Mouse (Mus musculus): ENCODE results near the gene Rnft2. TPM values are rescaled to one million over a fixed set of nuclear protein-coding genes. Genes with fewer than 3 reads are reported as not detected.

Rnft2 gene
- total RNA-seq, 2 experiments from 2014 or later: 9.3 to 9.9 TPM

DNA sequence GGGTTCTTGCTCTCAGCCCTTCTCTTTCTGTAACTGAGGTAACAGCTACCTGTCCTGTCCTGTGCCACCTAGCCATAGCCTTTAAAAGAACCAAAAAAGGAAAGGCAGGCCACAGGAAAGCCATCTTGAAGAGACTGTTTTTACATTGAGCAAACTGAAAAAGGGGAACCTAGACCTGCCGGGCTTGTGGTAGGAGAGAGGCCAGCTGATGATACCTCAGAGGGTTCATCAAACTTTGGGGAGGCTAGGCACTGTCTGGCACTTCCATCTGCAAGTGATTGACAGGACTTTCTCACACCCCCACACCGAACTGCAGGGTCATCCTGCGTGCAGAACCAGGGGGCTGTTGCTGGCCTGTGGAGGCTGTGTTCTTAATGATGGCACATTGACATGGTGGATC is 8.6 kb upstream of the Rnft2 start:
- DNase-seq (ENCODE audit: low spot score in 2 of 2): no peak

DNA sequence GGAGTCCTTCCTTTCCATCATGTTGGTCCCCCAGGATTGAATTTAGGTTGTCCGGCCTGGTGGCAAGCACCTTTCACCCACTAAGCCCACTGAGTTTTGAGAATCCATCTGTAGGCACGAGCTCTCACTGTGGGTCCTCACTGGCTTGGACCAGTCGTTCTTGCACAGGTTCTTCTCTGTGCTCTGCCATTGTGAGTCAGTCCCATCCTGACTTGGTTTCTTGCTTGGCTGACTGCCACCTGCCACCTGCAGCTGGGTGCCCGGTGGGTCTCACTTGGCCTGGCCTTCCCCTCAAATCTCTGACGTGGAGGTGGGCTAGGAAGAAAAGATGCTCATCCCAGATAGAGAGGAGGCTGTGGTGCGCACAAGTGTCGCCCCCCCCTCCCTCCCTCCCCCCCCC is 6.1 kb upstream of the Rnft2 start:
- no peak for DNase-seq (ENCODE audit: low spot score in 2 of 2)

DNA sequence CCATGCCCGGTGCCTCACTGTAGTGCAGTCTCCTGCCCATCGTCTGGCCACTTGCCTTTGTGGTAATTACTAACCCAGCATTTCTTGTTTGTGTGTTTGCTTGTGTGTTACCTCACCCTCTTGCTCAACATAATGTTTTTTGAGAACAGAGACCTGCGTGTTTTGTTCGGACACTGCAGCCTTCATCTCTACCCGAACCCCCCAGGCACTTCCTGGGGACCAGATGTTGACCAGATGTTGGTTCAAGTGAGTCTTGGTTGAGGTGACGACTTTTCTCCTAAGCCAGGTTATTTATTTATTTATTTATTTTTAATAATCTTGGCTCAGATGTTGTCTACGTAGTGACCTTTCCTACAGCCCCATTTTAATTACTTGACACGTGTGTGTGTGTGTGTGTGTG is 2.5 kb upstream of the Rnft2 start:
- no peak for DNase-seq (ENCODE audit: low spot score in 2 of 2)

DNA sequence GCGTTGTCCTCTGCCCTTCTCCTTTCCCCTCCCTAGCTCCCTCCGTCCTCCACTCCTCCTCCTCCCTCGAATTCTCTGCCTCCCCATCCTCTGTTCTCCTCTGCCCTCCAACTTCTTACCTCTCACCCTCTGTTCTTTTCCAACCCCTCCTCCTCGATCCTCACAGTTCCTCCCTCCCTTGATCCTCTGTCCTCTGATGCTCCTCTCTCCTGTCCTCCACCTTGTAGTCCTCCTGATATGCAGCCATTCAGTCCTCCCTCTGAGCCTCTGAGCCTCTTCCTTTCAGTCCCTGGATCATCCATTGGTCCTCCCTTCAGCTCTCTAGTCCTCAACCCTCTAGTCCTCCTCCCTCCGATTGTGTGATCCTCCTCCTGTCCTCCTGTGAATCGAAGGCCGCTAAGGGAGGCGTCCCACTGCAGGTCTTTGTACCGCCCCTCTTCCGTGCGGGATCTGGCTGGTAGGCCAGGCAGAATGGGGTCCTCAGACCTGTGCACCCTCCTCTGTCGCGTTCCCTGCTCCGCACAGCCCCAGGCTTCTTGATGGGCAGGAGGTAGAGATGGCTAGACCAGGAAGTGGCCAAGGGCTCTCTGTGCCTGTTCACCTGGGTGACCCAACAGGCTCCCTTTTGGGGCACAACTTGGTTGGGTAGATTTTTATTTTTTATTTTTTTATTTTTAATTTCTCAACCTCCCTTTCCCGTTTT is 841 bp upstream of the Rnft2 start:
- DNase-seq (ENCODE audit: low spot score in 2 of 2): no peak

DNA sequence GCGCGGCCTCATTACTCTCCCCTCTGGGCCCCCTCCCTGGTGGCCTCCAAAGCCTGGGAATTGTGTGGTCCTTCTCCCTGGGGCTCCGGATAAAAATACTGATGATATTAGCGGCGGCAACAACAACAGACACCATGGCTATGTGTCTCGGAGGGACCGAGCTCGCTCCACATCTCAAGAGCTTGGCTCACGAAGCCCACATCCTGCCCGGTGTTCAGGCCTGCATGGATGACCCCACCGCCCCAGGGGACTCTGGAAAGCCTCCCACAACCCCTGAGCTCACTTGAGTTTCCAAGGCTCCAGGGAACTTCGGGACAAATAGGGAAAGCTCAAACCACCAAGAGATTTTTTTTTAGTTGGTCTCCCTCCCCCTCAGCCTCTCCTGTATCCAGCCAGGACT is 5.2 kb downstream of the Rnft2 start:
- no peak for DNase-seq (ENCODE audit: low spot score in 2 of 2)

DNA sequence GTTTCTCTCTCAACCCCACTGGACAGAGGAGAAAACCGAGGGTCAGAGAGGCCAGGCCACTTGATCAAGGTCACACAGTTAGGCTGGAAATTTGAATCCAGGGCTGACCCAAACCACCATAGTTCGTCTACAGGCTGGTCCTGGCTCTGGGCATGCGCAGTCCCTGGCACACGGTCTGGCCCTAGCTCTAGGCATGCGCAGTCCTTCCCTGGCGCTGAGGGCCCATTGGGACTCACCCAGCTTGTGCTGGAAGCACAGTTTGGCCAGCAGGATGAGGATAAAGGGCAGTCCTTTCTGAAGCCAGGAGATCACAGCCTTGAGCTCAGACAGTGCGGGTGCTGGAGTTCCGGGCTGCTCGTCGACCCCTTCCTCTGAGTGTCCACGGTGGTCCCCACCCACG is 8.0 kb downstream of the Rnft2 start:
- DNase-seq (ENCODE audit: low spot score in 2 of 2): no peak

DNA sequence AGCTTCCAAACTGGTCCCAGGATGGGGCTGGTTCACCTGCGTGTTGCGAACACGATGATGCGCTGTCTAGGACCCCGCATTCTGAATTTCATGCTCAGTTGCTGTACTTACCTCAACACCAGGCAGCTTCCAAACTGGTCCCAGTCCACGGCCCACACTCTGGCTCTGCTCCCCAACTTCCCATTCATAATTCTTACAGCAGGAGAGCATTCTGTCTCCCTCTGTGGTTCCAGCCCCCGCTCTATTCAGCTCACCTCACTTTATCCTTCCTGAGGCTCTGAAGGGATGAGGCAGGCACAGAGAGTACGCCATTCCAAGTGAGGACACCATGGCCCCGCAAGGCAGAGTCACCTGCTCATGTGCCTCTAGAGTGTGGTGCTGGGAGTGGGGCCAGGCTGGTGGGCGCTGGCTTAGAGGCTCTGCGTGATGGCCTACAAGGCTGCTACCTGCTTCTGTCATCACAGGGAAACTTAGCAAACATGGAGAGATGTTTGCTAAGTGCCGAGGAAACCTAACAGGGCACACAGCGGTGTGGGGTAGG is 14.8 kb downstream of the Rnft2 start:
- DNase-seq (ENCODE audit: low spot score in 2 of 2): no peak

DNA sequence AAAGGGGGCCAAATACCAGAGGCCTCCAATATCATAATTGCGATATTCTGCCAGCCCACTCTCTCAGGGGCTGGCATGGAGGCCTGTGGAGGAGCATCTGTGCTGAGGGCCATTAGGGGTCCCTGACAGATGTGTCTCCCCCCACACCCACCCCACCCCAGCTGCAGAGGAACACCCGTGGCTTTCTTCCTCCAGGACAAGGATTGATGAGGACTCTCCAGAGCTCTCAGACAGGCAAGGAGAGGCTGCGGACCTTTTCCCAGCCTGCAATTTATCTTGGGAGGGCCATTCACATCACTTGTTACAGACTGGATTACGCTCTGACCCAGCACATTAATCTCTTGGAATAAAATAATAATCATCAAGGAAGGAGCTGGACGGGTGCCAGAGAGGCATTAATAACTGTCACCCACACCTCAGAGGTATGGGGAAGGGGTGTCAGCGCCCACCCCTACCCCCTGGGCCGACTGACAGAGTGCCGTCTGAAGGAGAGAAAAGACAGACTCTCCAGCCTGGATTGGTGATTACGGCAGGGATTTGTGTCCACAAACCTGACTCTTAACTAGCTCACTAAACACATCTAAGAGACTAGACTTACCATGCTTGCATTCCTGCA is 21.7 kb downstream of the Rnft2 start:
- DNase-seq (ENCODE audit: low spot score in 2 of 2): no peak

DNA sequence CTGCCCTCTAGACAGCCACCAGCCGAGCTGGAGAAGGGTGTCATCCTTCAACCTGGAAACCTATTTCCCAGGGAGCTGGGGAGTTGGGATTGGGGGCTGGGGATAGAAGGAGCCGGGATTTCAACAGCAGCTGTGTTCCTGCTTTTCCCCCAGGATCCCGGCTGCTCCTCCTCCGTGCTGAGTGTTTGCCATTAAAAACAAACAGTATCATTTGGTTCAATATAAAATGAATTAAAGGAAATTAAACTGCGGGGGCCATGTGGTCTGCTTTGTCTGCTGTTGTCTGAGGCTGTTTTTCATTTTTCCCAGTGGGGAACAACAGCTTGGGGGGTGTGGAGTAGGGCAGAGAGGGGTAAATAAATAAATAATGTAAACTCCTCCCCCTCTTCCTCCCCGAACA is 27.5 kb downstream of the Rnft2 start:
- no peak for DNase-seq (ENCODE audit: low spot score in 2 of 2)

DNA sequence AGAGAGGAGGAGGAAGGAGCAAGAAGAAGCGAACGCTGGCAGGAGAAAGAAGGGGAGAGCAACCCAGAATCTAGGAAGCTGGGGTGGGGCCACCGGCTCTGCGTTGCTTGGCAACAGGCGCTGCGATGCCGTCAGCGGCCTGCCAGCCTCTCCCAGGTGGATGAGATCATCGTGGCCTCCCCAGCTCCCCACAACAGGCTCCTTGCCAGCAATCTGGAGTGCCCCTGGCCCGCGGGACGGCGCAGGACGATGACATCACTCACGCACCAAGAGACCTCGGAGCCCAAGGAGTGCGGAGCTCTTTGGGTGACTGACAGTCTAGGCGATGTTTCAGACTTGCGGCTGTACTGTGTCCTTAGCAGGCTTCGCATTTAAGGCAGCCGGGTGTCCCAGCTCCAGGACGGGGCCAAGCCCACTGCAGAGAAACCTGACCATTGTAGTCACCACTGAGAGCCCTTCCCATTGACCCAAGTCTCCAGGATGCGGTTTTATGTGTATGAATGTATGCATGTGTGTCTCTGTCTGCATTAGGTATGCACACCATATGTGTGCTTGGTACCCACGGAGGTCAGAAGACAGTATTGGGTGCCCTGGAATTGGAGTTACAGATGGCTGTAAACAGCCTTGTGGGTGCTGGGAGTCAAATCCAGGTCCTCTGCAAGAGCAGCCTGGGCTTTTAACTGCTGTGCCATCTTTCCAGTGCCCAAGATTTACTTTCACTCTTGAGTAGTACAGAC is 30.3 kb downstream of the Rnft2 start:
- DNase-seq (ENCODE audit: low spot score in 2 of 2): peak; percentile 40 to 57

DNA sequence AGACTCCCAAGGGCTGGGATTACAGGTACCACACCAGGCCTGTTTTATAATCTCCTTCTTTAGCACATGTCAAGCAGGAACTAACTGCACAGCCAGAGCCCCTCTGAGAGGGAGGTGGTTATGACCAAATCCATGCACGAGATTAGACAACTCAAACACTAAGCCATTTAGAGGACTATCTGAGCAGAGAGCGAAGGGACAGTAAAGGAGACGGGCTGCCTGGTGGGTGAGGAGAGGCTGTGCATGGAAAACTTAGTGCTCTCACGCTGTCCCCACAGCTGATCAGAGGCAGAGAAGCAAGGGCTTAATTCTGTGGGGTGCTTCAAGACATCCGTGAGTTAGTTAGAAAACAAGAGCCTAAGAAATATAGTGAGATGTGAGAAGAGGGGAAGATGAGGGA is 30.9 kb downstream of the Rnft2 start:
- no peak for DNase-seq (ENCODE audit: low spot score in 2 of 2)

DNA sequence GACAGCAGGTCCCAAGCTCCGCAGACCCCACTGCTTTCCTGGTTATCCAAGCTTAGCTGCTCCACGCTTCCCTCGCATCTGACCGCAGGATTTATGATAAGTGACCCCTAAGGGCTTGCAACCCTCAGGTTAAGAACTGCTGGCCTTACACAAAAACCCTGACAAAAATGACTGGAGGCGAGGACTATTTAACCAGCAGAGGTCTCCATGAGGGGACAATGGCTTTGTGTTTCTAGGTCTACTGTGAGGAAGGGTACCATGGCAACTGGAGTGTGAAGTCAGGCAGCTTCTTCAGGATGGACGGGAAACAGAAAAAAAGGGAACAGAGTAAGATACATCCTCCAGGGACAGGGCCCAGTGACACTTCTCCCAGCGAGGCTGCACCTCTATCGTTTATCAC is 39.1 kb downstream of the Rnft2 start:
- no peak for DNase-seq (ENCODE audit: low spot score in 2 of 2)

DNA sequence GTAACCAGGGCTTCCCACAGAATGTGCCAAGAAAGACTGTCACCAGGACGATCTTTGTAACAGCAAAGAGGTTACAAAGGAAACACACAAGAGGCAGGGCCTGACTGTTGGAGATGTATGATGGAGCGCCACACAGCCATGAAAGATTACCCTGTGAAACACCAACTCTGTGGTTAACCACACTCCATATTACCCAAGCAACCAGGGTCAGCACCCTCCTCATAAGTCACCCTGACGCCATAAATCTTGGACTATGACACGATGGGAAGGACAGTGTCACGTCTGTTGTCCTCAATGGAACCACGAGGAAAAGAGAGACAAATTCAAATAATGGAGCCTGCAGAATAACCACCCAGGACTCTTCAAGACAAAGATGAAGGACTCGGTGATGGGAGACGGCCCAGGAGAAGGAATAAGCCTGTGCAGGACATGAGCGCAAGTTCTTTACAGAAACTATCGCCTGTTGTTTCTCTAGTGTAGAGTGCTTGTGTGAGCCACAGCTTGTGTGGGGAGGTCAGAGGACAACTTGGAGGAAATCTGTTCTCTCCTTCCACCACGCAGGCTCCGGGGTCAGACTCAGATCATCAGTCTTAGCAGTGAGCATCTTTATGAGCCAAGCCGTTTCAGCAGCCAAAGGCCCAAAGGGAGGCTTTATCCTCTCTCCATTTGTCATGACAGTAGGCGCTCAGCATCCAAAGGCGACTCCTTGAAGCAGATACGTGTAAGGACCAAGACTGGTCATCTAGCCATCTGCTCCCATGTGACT is 40.1 kb downstream of the Rnft2 start:
- no peak for DNase-seq (ENCODE audit: low spot score in 2 of 2)

DNA sequence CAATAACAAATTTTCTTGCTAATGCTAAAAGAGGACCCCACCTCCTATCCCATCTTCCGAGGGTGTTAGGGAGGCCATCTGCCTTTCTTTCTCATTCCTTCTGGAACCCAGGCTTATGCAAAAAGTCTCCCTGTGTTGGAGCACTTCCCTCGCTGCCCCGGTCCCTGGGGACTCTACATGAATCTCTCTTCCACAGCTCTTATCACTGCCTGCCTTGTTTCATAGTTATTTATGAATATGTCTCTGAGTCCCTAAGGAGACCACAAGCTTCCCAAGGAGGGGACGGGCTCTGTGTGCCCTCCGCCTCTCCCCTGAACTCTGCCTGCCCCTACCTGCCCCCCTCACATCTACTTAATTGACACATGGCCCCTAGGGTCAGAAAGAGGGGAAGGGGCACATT is 45.2 kb downstream of the Rnft2 start:
- no peak for DNase-seq (ENCODE audit: low spot score in 2 of 2)

DNA sequence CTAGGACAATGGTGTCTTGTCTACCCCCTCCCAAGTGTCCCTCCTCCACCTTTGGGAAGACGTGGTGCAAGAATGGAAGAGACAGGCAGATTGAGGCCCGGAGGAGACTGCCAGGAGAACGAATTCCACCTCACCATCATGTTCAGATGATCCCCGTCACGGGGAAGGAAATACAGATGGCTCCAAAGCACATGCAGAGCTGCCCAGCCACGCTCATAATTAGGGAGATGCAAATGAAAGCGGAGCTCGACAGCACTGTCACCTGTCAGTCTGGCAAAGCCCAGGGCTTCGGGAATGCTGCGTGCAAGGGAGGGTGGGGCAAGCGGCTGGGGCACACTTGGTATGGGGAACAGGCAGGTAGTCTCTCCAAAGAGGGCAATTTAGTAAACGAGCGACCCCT is 47.5 kb downstream of the Rnft2 start:
- no peak for DNase-seq (ENCODE audit: low spot score in 2 of 2)

DNA sequence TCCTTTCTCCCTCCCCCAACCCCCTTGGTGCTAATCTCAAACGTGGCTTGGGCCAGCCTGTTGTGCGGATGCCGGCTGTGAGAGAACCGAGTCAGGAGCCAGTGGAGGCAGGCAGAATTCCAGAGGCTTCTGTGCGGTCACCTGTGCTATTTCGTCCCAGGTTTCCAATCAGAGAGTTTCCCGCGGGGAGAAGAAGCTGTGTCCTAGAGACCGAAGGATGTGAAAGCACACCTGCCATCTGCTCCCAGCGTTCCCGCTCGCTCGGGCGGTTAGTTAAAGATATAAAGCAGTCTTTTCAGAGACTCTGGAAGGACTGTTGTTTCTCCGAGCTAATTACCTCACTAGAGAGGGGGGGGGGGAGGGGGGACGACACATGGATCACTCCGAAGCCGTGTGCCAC is 52.7 kb downstream of the Rnft2 start:
- no peak for DNase-seq (ENCODE audit: low spot score in 2 of 2)

DNA sequence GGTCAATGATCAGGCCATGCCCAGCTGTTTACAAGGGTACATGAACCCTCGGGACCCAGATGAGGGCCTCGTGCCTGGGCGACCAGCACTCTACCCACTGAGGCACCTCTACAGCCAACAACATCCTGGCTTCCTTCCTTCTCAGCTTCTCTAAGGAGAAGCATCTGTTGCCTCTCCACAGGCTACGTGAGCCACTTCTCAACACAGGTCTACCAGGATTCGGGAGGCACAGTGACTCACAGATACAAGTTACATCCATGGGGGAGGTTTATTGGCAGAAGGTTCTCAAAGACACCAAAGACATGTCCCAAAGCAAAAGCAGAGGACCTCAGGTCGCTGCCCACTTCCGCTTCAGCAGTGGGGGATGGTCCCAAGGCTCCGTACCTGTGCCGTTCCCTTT is 54.4 kb downstream of the Rnft2 start:
- DNase-seq (ENCODE audit: low spot score in 2 of 2): no peak

DNA sequence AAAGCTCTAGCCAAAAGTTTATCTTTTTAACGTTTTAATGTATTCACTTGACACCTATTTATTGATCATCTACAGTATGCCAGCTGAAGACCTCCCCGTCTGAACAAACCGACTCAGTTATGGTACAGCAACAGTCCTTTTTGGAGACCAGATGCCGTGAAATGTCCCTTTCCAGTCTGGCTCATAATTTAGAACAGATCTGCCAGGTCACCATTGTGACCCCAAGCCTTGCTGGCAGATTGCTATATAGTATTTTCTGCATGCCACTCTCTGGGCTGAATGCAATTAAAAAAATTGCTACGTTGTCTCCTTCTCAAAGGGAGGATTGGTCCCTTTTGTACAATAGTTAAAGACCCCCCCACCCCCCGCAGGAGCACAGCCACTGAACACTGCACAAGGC is 56.6 kb downstream of the Rnft2 start:
- DNase-seq (ENCODE audit: low spot score in 2 of 2): no peak

DNA sequence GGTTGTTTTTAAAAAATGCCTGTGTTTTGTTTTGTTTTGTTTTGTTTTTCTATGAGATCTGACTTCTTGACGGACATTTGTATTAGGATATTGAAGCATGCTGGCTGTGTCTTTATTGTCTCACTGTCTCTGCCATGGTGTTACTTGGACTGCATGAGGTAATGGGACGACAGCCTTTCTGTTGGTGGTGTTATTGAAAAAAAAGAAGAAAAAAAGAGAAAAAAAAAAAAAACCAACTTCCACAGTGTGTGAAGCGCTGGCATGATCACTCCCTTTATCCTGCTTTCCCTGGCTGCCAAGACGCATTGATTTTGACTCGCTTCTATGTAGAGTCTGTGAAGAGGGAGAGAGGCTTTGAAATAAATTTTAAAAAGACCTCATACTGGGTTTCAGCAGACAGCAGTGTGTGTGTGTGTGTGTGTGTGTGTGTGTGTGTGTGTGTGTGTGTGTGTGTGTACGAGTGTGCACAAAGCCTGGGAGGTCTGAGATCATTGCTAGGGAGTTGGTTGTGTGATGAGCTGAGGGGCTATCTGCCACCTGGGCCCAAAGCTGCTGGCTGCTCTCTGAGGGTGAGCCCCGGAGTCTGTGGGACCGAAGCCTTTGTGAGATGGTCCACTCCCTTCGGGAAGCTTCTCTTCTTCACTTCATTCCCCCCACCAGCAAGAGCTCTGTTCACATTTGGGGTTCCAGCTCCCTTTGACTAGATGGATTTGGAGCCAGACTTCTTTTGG is 57.8 kb downstream of the Rnft2 start:
- no peak for DNase-seq (ENCODE audit: low spot score in 2 of 2)

DNA sequence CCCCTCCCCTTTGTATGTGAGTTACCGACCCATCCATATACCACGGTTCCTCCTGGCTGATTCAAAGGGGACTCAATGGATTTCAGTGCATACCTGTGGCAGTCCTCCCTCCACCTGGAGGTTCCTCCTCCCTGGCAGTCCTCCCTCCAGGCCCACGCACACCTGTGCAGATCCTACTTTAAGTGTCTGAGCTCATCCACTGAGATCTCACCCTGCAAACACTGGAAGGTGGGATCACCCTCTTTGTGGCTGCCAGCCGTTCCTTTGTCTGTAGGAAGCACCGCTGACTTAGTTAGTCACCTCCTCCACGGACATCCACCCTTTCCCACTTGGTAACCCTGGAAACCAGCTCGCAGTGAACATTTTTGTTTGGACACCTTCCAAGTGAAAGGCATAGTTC is 67.3 kb downstream of the Rnft2 start:
- no peak for DNase-seq (ENCODE audit: low spot score in 2 of 2)

DNA sequence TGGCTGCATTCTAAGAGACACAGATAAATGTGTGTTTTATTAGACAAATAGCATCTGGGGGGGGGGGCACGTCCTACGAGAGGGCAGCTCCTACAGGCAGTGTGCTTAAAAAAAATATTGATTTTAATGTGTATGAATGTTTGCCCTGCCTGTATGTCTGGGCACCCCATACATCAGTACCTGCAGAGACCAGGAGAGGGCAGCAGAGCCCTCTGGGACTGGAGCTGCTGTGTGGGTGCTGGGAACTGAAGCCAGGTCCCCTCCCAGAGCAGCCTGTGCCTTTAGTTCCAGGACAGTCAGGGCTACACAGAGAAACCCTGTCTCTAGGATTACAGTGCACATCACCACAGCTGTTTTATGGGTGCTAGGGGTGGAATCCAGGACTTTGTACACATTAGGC is 69.8 kb downstream of the Rnft2 start:
- no peak for DNase-seq (ENCODE audit: low spot score in 2 of 2)

Measured in adrenal gland, postnatal 4 days (tissue).